8 mouse cellular contexts compared by ENCODE assay signal in genomic region chr4:115062540-115062874, GRCm38 (mm10). TPM values are rescaled to one million over a fixed set of nuclear protein-coding genes. Genes with fewer than 3 reads are reported as not detected.
A peak's percentile ranks its signal among the peaks of the same experiment; 100 is the strongest.
DNase-seq lines count a peak whose midpoint lies in the region; ATAC-seq and TF ChIP-seq lines count a peak whose summit lies in the region.

No protein-coding gene starts in this region.

- H3K4me3 ChIP-seq in lung, embryonic 14.5 days (ENCODE audit: low read depth, low read length), result peak overlapping the region; percentile 54
- peak overlapping the region; percentile 51 for H3K4me3 ChIP-seq in forebrain, embryonic 12.5 days (replicated peaks)
- peak overlapping the region; percentile 77 for H3K4me3 ChIP-seq in liver, embryonic 11.5 days (ENCODE audit: low read depth, low read length)

- H3K4me1 ChIP-seq in lung, embryonic 14.5 days (ENCODE audit: insufficient read depth), result no peaks in the 10 kb centered on the region
- H3K4me1 ChIP-seq in forebrain, embryonic 12.5 days, result peaks cover 18% of the 10 kb centered on the region
- H3K4me1 ChIP-seq in liver, embryonic 11.5 days (replicated peaks; ENCODE audit: control insufficient read depth, insufficient read depth, low read length), result peaks cover 11% of the 10 kb centered on the region; the same call in 1 of the 2 replicates

- TF ChIP-seq CTCF in lung, embryonic 14.5 days (IDR thresholded peaks at IDR 0.05; ENCODE audit: low read depth), result no peak

- H3K9ac ChIP-seq in lung, embryonic 14.5 days, result peak overlapping the region; percentile 47
- H3K9ac ChIP-seq in forebrain, embryonic 12.5 days, result peak overlapping the region; percentile 36; the same call in 1 of the 2 replicates
- H3K9ac ChIP-seq in liver, embryonic 11.5 days (ENCODE audit: low read depth, low read length), result peak overlapping the region; percentile 81

- no peaks in the 10 kb centered on the region for H3K9me3 ChIP-seq in lung, embryonic 14.5 days (ENCODE audit: low read depth, low read length)
- no peaks in the 10 kb centered on the region for H3K9me3 ChIP-seq in forebrain, embryonic 12.5 days
- H3K9me3 ChIP-seq in liver, embryonic 11.5 days (ENCODE audit: control insufficient read depth, low read length), result no peaks in the 10 kb centered on the region

- intact Hi-C loops in gastrocnemius, postnatal 14 days (cut with DNase I; ENCODE audit: low total_unique reads), result no loop called here

- peak overlapping the region; percentile 26; the same call in 1 of the 2 replicates for H3K27ac ChIP-seq in lung, embryonic 14.5 days (ENCODE audit: low read depth)
- H3K27ac ChIP-seq in forebrain, embryonic 12.5 days, result no peak overlapping the region
- H3K27ac ChIP-seq in liver, embryonic 11.5 days (ENCODE audit: low read depth, low read length), result peak overlapping the region; percentile 73

- ATAC-seq in lung, embryonic 14.5 days (ENCODE audit: insufficient read depth), result peak; percentile 18; the same call in 1 of the 2 replicates
- no peak for ATAC-seq in forebrain, embryonic 12.5 days (ENCODE audit: low FRiP score)
- peak; percentile 53 for ATAC-seq in liver, embryonic 11.5 days (replicated peaks; ENCODE audit: low FRiP score)

- H3K4me2 ChIP-seq in lung, embryonic 14.5 days, result peak overlapping the region; percentile 92
- H3K4me2 ChIP-seq in forebrain, embryonic 12.5 days, result peak overlapping the region; percentile 99
- peak overlapping the region; percentile 88 for H3K4me2 ChIP-seq in liver, embryonic 11.5 days

- no peaks in the 10 kb centered on the region for H3K36me3 ChIP-seq in lung, embryonic 14.5 days (ENCODE audit: insufficient read depth)
- no peaks in the 10 kb centered on the region for H3K36me3 ChIP-seq in forebrain, embryonic 12.5 days (replicated peaks)
- peaks cover 15% of the 10 kb centered on the region for H3K36me3 ChIP-seq in liver, embryonic 11.5 days (ENCODE audit: control insufficient read depth, insufficient read depth, low read length)

- peak; percentile 44 for DNase-seq in lung, embryonic 14.5 days
- DNase-seq in lung, postnatal 36 days, result no peak
- DNase-seq in liver, embryonic 11.5 days (ENCODE audit: low spot score), result peak; percentile 57
- peak; percentile 38 for DNase-seq in retina, postnatal 1 day
- no peak for DNase-seq in cerebellum, postnatal 14 days
- no peak for DNase-seq in frontal cortex, postnatal 25 days (ENCODE audit: low spot score in 2 of 2)
- no peak for DNase-seq in gastrocnemius, postnatal 14 days

- peaks cover 82% of the 10 kb centered on the region for H3K27me3 ChIP-seq in lung, embryonic 14.5 days (ENCODE audit: insufficient read depth, low read length)
- peaks cover 90% of the 10 kb centered on the region for H3K27me3 ChIP-seq in forebrain, embryonic 12.5 days
- H3K27me3 ChIP-seq in liver, embryonic 11.5 days (replicated peaks; ENCODE audit: control insufficient read depth, insufficient read depth, low read length), result peaks cover 30% of the 10 kb centered on the region

- WGBS in lung, embryonic 14.5 days, result 2% methylated on average over 9 of the region's 9 CpGs
- WGBS in forebrain, embryonic 12.5 days, result 2% methylated on average over 9 of the region's 9 CpGs
- whole genome bisulfite sequencing in liver, embryonic 11.5 days, result 1% methylated on average over 9 of the region's 9 CpGs

RNA-seq across cellular contexts. Expression of gene Tal1, which starts 6.3 kb away (rescaled TPM):
- 3.3 and 3.4 TPM in 2 replicates for polyA plus RNA-seq in lung, embryonic 14.5 days (2014; fragmentation: Nextera tagmentation; extraction: Ambion mirVana)
- 1.6 and 2.8 TPM in 2 replicates for polyA plus RNA-seq in forebrain, embryonic 12.5 days (2016; fragmentation: Nextera tagmentation; extraction: Ambion mirVana)
- 42.7 and 47.6 TPM in 2 replicates for polyA plus RNA-seq in liver, embryonic 11.5 days (2014; fragmentation: Nextera tagmentation; extraction: Ambion mirVana)
- 1 to 10 TPM; 1.9 to 2.5 TPM for total RNA-seq in gastrocnemius, postnatal 14 days (2021)

RNA-seq across cellular contexts. Expression of gene Pdzk1ip1, which starts 26.0 kb away (rescaled TPM):
- 13.3 and 15.0 TPM in 2 replicates for polyA plus RNA-seq in lung, embryonic 14.5 days (2014; fragmentation: Nextera tagmentation; extraction: Ambion mirVana)
- 8.2 and 9.7 TPM in 2 replicates for polyA plus RNA-seq in forebrain, embryonic 12.5 days (2016; fragmentation: Nextera tagmentation; extraction: Ambion mirVana)
- polyA plus RNA-seq in liver, embryonic 11.5 days (2014; fragmentation: Nextera tagmentation; extraction: Ambion mirVana), result 24.2 and 25.8 TPM in 2 replicates
- total RNA-seq in gastrocnemius, postnatal 14 days (2021), result under 1 TPM in 1 of 2 experiments, not detected in 1; 0.57 TPM

Comparison
In these comparisons a context has a peak if more than half of its experiments do, and no peak if none do; other contexts are left out.
1. DNase-seq: peak in lung, embryonic 14.5 days (single experiment), liver, embryonic 11.5 days (single experiment) and retina, postnatal 1 day (single experiment); none in lung, postnatal 36 days (single experiment), cerebellum, postnatal 14 days (0 of 2), frontal cortex, postnatal 25 days (0 of 2) and gastrocnemius, postnatal 14 days (single experiment).
2. Peak in every context shown above with its lines, with median percentiles within 50 percentile points of each other: H3K4me2 ChIP-seq, H3K4me3 ChIP-seq and H3K9ac ChIP-seq.